9 mouse cellular contexts compared by ENCODE assay signal in genomic region chr1:91755102-91755501, GRCm38 (mm10). TPM values are rescaled to one million over a fixed set of nuclear protein-coding genes. Genes with fewer than 3 reads are reported as not detected.
DNase-seq lines count a peak whose midpoint lies in the region; ATAC-seq and TF ChIP-seq lines count a peak whose summit lies in the region.
"Had no signal": no experiment of that assay in that cellular context is flagged by ENCODE, and none has a peak within 500 bp of the region (broad histone marks: within the 10 kb centered on the region; RNA-seq: fewer than 3 reads in every experiment).

No protein-coding gene starts in this region.

- 0 out of 2 replicates have a peak, but pooled peaks cover 3% of the 10 kb centered on the region for H3K27me3 ChIP-seq in forebrain, embryonic 14.5 days (replicated peaks; ENCODE audit: control insufficient read depth, insufficient read depth, low read length)
- H3K27me3 ChIP-seq: liver, embryonic 13.5 days had no signal

- 3% methylated on average over 9 of the region's 9 CpGs for WGBS in forebrain, embryonic 14.5 days

- H3K36me3 ChIP-seq in ES-E14 (ENCODE audit: control insufficient read depth, insufficient read depth, low read length, poor library complexity, severe bottlenecking), result no peaks in the 10 kb centered on the region
- no peaks in the 10 kb centered on the region for H3K36me3 ChIP-seq in forebrain, embryonic 14.5 days (ENCODE audit: control insufficient read depth, insufficient read depth, low read length)
- H3K36me3 ChIP-seq: liver, embryonic 13.5 days had no signal

- peak; percentile 48 for DNase-seq in ES-E14 (ENCODE audit: low read depth, low spot score)
- DNase-seq in c-Kit-positive CD71-positive TER-119-negative erythroid progenitor cells, embryonic 14.5 days (ENCODE audit: low read depth), result peak; percentile 6
- peak; percentile 88 for DNase-seq in forebrain, embryonic 14.5 days (ENCODE audit: low spot score)
- DNase-seq in heart, postnatal 14 days, result peak; percentile 76 to 79
- peak; percentile 67 for DNase-seq in layer of hippocampus, adult 11-12 months (ENCODE audit: low spot score)
- peak; percentile 76 for DNase-seq in lung, postnatal 10 days
- DNase-seq in right cerebral cortex, adult 18-20 months, result peak; percentile 62
- DNase-seq in urinary bladder, postnatal 4 days (ENCODE audit: low spot score in 2 of 2), result peak; percentile 52 to 78
- DNase-seq: liver, embryonic 13.5 days had no signal

- intact Hi-C loops in heart, postnatal 14 days (cut with DNase I), result loop anchor here (1.0 to 10.0 kb wide), 4 partner anchors 119 to 232 kb away; no protein-coding TSS in a partner anchor

- no peak overlapping the region for H3K9ac ChIP-seq in ES-E14 (ENCODE audit: insufficient read depth, low read depth, low read length, poor library complexity, severe bottlenecking)
- H3K9ac ChIP-seq in forebrain, embryonic 14.5 days (ENCODE audit: low read length), result 0 out of 2 replicates have a peak overlapping the region, but pooled peaks have one; percentile 40
- H3K9ac ChIP-seq: liver, embryonic 13.5 days had no signal

- H3K4me1 ChIP-seq in ES-E14 (ENCODE audit: control insufficient read depth in 2 of 2, insufficient read depth in 2 of 2, low read length in 2 of 2, poor library complexity in 1 of 2), result no peaks in the 10 kb centered on the region
- H3K4me1 ChIP-seq in forebrain, embryonic 14.5 days (ENCODE audit: control insufficient read depth, insufficient read depth, low read length), result peaks cover 16% of the 10 kb centered on the region
- H3K4me1 ChIP-seq: liver, embryonic 13.5 days had no signal

- H3K4me3 ChIP-seq in ES-E14 (ENCODE audit: insufficient read depth in 1 of 2, low read depth in 1 of 2, low read length in 2 of 2, poor library complexity in 1 of 2, severe bottlenecking in 1 of 2), result no peak overlapping the region
- H3K4me3 ChIP-seq in forebrain, embryonic 14.5 days (ENCODE audit: low read depth, low read length), result no peak overlapping the region
- H3K4me3 ChIP-seq: liver, embryonic 13.5 days had no signal

- ATAC-seq in forebrain, embryonic 14.5 days, result peak; percentile 81

- H3K9me3 ChIP-seq in ES-E14 (ENCODE audit: control insufficient read depth, insufficient read depth, low read depth, low read length), result no peaks in the 10 kb centered on the region
- no peaks in the 10 kb centered on the region for H3K9me3 ChIP-seq in forebrain, embryonic 14.5 days (replicated peaks; ENCODE audit: control insufficient read depth, low read length)
- H3K9me3 ChIP-seq: liver, embryonic 13.5 days had no signal

- peak overlapping the region; percentile 43; the same call in 1 of the 2 replicates for H3K4me2 ChIP-seq in forebrain, embryonic 14.5 days (ENCODE audit: low read length)
- H3K4me2 ChIP-seq: liver, embryonic 13.5 days had no signal

- in situ Hi-C loops in ES-E14 (cut with MboI; ENCODE audit: low sequenced_read_pairs in 2 of 2, unreplicated experiment in 2 of 2), result no loop called here

- H3K27ac ChIP-seq in ES-E14 (ENCODE audit: insufficient read depth, low read depth, low read length, poor library complexity, severe bottlenecking), result no peak overlapping the region
- no peak overlapping the region for H3K27ac ChIP-seq in forebrain, embryonic 14.5 days (ENCODE audit: low read depth, low read length)
- H3K27ac ChIP-seq: liver, embryonic 13.5 days had no signal

TF ChIP-seq in ES-E14, 5 proteins besides CTCF, POLR2A, EP300 and RAD21:
- peak; percentile 41; the same call in 1 of the 2 replicates for TF ChIP-seq ZC3H11A (IDR thresholded peaks at IDR 0.05; ENCODE audit: borderline replicate concordance, low read depth, low read length)
- TF ChIP-seq CHD2 (IDR thresholded peaks at IDR 0.05; ENCODE audit: low read depth, low read length), result no peak
TF ChIP-seq in ES-E14: peak in this region for 1.

RNA-seq across cellular contexts. Expression of gene Twist2, which starts 46.2 kb away (rescaled TPM):
- total RNA-seq in ES-E14 (2012; rRNA removed), result 1.4 and 2.6 TPM in 2 replicates
- 0.81 and 1.1 TPM in 2 replicates for polyA plus RNA-seq in forebrain, embryonic 14.5 days (2014; fragmentation: Nextera tagmentation; extraction: Ambion mirVana)
- 1 to 10 TPM; 2.5 to 4.4 TPM for total RNA-seq in heart, postnatal 14 days (2021)

Comparison
In these comparisons a context has a peak if more than half of its experiments do, and no peak if none do; other contexts are left out.
1. DNase-seq: peak in every context shown above with its lines; median percentile 88 in forebrain, embryonic 14.5 days; 78 in heart, postnatal 14 days; 76 in lung, postnatal 10 days; 67 in layer of hippocampus, adult 11-12 months; 65 in urinary bladder, postnatal 4 days; 62 in right cerebral cortex, adult 18-20 months; 48 in ES-E14; 6 in c-Kit-positive CD71-positive TER-119-negative erythroid progenitor cells, embryonic 14.5 days.